Mouse (Mus musculus): ENCODE measurements at regions not wholly inside any gene's neighbourhood (a gene's known extent, or its start where the extent isn't known, plus 50 kb on each side); places are given as distances from the start of the nearest gene placed in this dataset.

GRCm38 (mm10) chr16:30875235-30875829 lies 205.9 kb downstream of the Xxylt1 start:
- WGBS: 79% methylated on average over 7 of the region's 7 CpGs
- Histone ChIP-seq H3K27me3 (ENCODE audit: control insufficient read depth, insufficient read depth, low read length) (no peaks in the 10 kb centered on the region), H3K9ac (ENCODE audit: low read length) (no peak overlapping the region), H3K4me2 (replicated peaks; ENCODE audit: low read depth) (no peak overlapping the region), H3K4me1 (replicated peaks; ENCODE audit: control insufficient read depth, insufficient read depth) (no peaks in the 10 kb centered on the region), H3K4me3 (ENCODE audit: low read depth, low read length) (no peak overlapping the region), H3K27ac (replicated peaks) (no peak overlapping the region), H3K9me3 (ENCODE audit: control insufficient read depth, low read length) (no peaks in the 10 kb centered on the region), H3K36me3 (ENCODE audit: control insufficient read depth, insufficient read depth, low read length) (no peaks in the 10 kb centered on the region)
- ATAC-seq (ENCODE audit: low FRiP score, low TSS enrichment) (no peak), DNase-seq (ENCODE audit: low spot score) (no peak)
- TF ChIP-seq EP300 (optimal IDR thresholded peaks at IDR 0.05) (no peak), CTCF (IDR thresholded peaks at IDR 0.05; ENCODE audit: low read depth) (peak; percentile 31; the same call in 1 of the 2 replicates)

GRCm38 (mm10) chr16:30878821-30879220 lies 202.4 kb downstream of the Xxylt1 start:
- Histone ChIP-seq H3K27ac (replicated peaks) (no peak overlapping the region), H3K36me3 (ENCODE audit: control insufficient read depth, insufficient read depth, low read length) (no peaks in the 10 kb centered on the region), H3K4me1 (replicated peaks; ENCODE audit: control insufficient read depth, insufficient read depth) (no peaks in the 10 kb centered on the region), H3K4me2 (replicated peaks; ENCODE audit: low read depth) (no peak overlapping the region), H3K9ac (ENCODE audit: low read length) (no peak overlapping the region), H3K9me3 (ENCODE audit: control insufficient read depth, low read length) (no peaks in the 10 kb centered on the region), H3K4me3 (ENCODE audit: low read depth, low read length) (no peak overlapping the region), H3K27me3 (ENCODE audit: control insufficient read depth, insufficient read depth, low read length) (no peaks in the 10 kb centered on the region)
- 76% methylated on average over 1 of the region's 1 CpGs for WGBS
- TF ChIP-seq EP300 (optimal IDR thresholded peaks at IDR 0.05) (no peak), CTCF (IDR thresholded peaks at IDR 0.05; ENCODE audit: low read depth) (no peak)
- ATAC-seq (ENCODE audit: low FRiP score, low TSS enrichment): no peak
- no peak for DNase-seq (ENCODE audit: low spot score)

- H3K27ac ChIP-seq (replicated peaks): no peak overlapping the region
- no peak overlapping the region for H3K4me2 ChIP-seq (replicated peaks; ENCODE audit: low read depth)
- H3K4me1 ChIP-seq (replicated peaks; ENCODE audit: control insufficient read depth, insufficient read depth): no peaks in the 10 kb centered on the region
- H3K36me3 ChIP-seq (ENCODE audit: control insufficient read depth, insufficient read depth, low read length): no peaks in the 10 kb centered on the region
- no peaks in the 10 kb centered on the region for H3K27me3 ChIP-seq (ENCODE audit: control insufficient read depth, insufficient read depth, low read length)
- no peak for ATAC-seq (ENCODE audit: low FRiP score, low TSS enrichment)
- DNase-seq (ENCODE audit: low spot score): no peak
- no peaks in the 10 kb centered on the region for H3K9me3 ChIP-seq (ENCODE audit: control insufficient read depth, low read length)
- no peak overlapping the region for H3K9ac ChIP-seq (ENCODE audit: low read length)
- TF ChIP-seq EP300 (optimal IDR thresholded peaks at IDR 0.05): no peak
- no peak; the same call in 1 of the 2 replicates for TF ChIP-seq CTCF (IDR thresholded peaks at IDR 0.05; ENCODE audit: low read depth)
- no peak overlapping the region for H3K4me3 ChIP-seq (ENCODE audit: low read depth, low read length)
- 89% methylated on average over 1 of the region's 1 CpGs for WGBS
These were observed 201.4 kb downstream of the Xxylt1 start for GRCm38 (mm10) chr16:30879878-30880277.

- ATAC-seq (ENCODE audit: low FRiP score, low TSS enrichment) (peak; percentile 18; the same call in 1 of the 2 replicates), DNase-seq (ENCODE audit: low spot score) (no peak)
- Histone ChIP-seq H3K27me3 (ENCODE audit: control insufficient read depth, insufficient read depth, low read length) (no peaks in the 10 kb centered on the region), H3K9me3 (ENCODE audit: control insufficient read depth, low read length) (no peaks in the 10 kb centered on the region), H3K4me3 (ENCODE audit: low read depth, low read length) (no peak overlapping the region), H3K4me2 (replicated peaks; ENCODE audit: low read depth) (no peak overlapping the region), H3K27ac (replicated peaks) (no peak overlapping the region), H3K4me1 (replicated peaks; ENCODE audit: control insufficient read depth, insufficient read depth) (no peaks in the 10 kb centered on the region), H3K36me3 (ENCODE audit: control insufficient read depth, insufficient read depth, low read length) (no peaks in the 10 kb centered on the region), H3K9ac (ENCODE audit: low read length) (no peak overlapping the region)
- TF ChIP-seq CTCF (IDR thresholded peaks at IDR 0.05; ENCODE audit: low read depth) (no peak), EP300 (optimal IDR thresholded peaks at IDR 0.05) (no peak)
- 91% methylated on average over 3 of the region's 3 CpGs for WGBS
These were observed 200.6 kb downstream of the Xxylt1 start for GRCm38 (mm10) chr16:30880682-30881081.

- no peaks in the 10 kb centered on the region for H3K9me3 ChIP-seq (ENCODE audit: control insufficient read depth, low read length)
- TF ChIP-seq EP300 (optimal IDR thresholded peaks at IDR 0.05): no peak
- H3K36me3 ChIP-seq (ENCODE audit: control insufficient read depth, insufficient read depth, low read length): no peaks in the 10 kb centered on the region
- DNase-seq (ENCODE audit: low spot score): no peak
- ATAC-seq (ENCODE audit: low FRiP score, low TSS enrichment): no peak
- WGBS: 68% methylated on average over 5 of the region's 5 CpGs
- no peaks in the 10 kb centered on the region for H3K27me3 ChIP-seq (ENCODE audit: control insufficient read depth, insufficient read depth, low read length)
- H3K27ac ChIP-seq (replicated peaks): no peak overlapping the region
- no peak overlapping the region for H3K9ac ChIP-seq (ENCODE audit: low read length)
- no peak overlapping the region for H3K4me3 ChIP-seq (ENCODE audit: low read depth, low read length)
- H3K4me1 ChIP-seq (replicated peaks; ENCODE audit: control insufficient read depth, insufficient read depth): no peaks in the 10 kb centered on the region
- no peak overlapping the region for H3K4me2 ChIP-seq (replicated peaks; ENCODE audit: low read depth)
These were observed 200.0 kb downstream of the Xxylt1 start for GRCm38 (mm10) chr16:30881186-30881585.

GRCm38 (mm10) chr16:30883490-30884188 lies 197.6 kb downstream of the Xxylt1 start:
- H3K9ac ChIP-seq (ENCODE audit: low read length): no peak overlapping the region
- H3K4me2 ChIP-seq (replicated peaks; ENCODE audit: low read depth): no peak overlapping the region
- no peak overlapping the region for H3K4me3 ChIP-seq (ENCODE audit: low read depth, low read length)
- no peaks in the 10 kb centered on the region for H3K9me3 ChIP-seq (ENCODE audit: control insufficient read depth, low read length)
- TF ChIP-seq CTCF (IDR thresholded peaks at IDR 0.05; ENCODE audit: low read depth) (no peak), EP300 (optimal IDR thresholded peaks at IDR 0.05) (no peak)
- no peaks in the 10 kb centered on the region for H3K4me1 ChIP-seq (replicated peaks; ENCODE audit: control insufficient read depth, insufficient read depth)
- ATAC-seq (ENCODE audit: low FRiP score, low TSS enrichment): 0 out of 2 replicates have a peak, but pooled peaks have one; percentile 28
- H3K27me3 ChIP-seq (ENCODE audit: control insufficient read depth, insufficient read depth, low read length): no peaks in the 10 kb centered on the region
- WGBS: 37% methylated on average over 13 of the region's 13 CpGs
- H3K27ac ChIP-seq (replicated peaks): no peak overlapping the region
- no peaks in the 10 kb centered on the region for H3K36me3 ChIP-seq (ENCODE audit: control insufficient read depth, insufficient read depth, low read length)
- peak; percentile 30 for DNase-seq (ENCODE audit: low spot score)

Measured in stomach, postnatal 0 days (tissue).